Mouse (Mus musculus) megakaryocyte, embryonic 14.5 days (primary cell): Measurements from ENCODE around the gene Vps54.

Experiments
- FLI1 ChIP-seq: IDR thresholded peaks from 2 replicates; pipeline ENCODE4 v1.6.1; 2012; ENCODE audit warnings: low read length, inconsistent platforms, mixed read lengths
- GATA1 ChIP-seq: IDR thresholded peaks from 3 replicates; pipeline ENCODE4 v1.6.1; 2012; ENCODE audit warnings: mixed read lengths, low read length, inconsistent platforms, borderline replicate concordance

DNA sequence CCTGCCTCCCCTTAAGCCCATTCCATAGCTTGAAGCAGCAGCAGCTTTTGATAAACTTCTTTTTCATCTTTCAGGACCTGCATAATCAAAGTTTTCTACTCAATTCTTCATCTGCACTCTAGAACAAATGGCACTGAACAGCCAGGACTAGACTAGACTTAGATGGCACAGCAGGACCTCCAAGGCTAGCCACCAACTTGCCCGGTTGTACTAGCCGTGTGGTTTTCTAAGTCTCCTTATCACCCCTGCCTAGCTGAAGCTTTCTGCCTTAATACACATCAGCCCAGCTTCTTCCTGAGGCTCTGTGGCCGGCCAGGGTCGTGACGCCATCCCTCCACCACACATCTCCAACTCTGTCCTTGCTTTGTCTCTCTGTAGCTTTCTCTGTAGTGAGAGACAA is 89.1 kb downstream of the Vps54 start:
- TF ChIP-seq GATA1: no peak
- TF ChIP-seq FLI1: no peak
